Mouse (Mus musculus): Measurements from ENCODE around the gene Tnrc6b.
"Not testable (repeated sequence)": the region's sequence is repeated elsewhere in the genome, so short reads cannot be mapped to it uniquely, and the experiment has no call there.

Gene Tnrc6b

DNA sequence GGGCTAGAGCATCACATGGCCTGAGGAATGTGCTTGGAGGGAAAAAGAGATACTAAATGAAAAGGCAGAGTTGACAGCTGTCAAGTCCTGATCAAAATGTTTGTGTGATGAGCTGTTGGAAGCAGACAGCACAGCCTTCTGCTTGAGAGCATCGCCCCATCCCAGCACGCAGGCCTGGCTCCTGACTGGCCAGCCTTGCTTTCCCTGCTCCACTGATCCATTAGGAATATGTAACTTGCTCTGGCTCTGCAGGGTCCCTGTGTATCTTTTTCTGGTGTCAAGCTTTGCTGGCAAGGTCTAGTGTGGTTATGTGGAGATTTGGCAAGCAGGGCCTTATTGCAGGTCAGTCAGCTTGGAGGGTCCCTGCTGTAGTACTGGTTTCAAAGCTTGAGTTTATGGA lies 148.3 kb downstream of the Tnrc6b start:
- no peak for DNase-seq

DNA sequence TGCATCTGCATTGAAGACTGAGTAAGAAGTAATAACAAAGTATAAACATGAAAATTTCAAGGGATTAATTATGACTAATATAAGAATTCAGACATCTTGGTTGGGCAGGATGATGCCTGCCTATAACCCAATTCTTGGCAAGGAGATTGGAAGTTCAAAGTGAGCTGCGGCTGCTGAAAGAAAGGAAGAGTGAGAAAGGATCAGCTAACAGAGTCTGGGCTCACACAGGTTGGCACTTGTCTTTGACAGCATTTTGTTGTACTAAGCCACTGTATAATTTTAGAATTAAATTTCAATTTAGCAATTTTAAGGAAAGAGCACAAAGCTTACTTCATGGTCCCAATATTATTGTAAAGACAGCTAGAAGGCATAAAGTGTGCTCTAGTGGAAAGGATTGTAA lies 150.2 kb downstream of the Tnrc6b start:
- no peak for DNase-seq

DNA sequence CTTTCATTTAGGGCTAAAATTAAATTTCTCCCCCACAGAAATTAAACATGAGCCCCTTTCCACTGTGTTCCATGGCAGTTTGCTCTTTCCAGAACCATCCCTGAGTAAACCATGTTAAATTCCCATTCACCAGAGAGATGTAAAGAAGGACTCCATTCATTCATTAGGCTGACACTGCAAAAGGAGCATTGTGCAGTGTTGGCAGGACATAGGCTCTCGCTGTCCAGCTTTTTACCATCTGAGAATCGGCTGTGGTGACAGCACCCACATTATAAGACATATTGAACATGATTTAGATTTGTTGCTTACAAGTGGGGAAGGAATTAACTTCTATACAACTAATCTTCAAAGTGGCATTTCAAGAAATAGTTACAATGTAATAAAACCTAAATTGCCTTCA lies 150.9 kb downstream of the Tnrc6b start:
- DNase-seq, result no peak

DNA sequence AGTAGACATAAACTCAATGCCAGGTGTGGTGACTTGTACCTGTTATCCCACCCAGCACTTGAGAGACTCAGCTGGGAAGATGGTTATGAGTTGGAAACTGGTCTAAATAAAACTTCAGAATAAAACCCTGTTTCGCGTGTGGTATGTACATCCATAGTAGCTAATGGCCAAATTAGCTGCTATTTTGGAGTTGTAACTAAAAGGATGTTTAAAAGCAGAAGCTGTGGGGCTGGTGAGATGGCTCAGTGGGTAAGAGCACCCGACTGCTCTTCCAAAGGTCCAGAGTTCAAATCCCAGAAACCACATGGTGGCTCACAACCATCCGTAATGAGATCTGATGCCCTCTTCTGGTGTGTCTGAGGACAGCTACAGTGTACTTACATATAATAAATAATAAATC lies 157.5 kb downstream of the Tnrc6b start:
- not testable (repeated sequence) for DNase-seq

DNA sequence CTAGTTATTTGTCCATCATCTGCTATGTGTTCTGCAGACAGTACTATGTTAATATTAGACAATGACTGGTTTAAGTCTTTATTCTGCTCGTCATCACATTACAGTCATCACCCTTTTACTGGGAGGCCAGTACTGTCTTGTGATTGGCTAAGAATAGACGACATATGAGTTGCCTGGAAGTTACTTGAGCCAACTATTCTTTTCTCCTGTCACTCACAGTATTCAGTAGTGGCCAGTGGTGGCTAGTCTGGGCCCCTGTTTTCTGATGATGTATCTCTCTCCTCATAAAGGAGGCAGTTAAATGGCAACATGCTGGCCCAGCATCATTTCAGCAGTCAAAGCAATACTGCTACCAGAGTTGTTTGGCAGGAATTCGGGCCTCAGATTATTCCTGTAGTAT lies 163.6 kb downstream of the Tnrc6b start:
- DNase-seq, result no peak

DNA sequence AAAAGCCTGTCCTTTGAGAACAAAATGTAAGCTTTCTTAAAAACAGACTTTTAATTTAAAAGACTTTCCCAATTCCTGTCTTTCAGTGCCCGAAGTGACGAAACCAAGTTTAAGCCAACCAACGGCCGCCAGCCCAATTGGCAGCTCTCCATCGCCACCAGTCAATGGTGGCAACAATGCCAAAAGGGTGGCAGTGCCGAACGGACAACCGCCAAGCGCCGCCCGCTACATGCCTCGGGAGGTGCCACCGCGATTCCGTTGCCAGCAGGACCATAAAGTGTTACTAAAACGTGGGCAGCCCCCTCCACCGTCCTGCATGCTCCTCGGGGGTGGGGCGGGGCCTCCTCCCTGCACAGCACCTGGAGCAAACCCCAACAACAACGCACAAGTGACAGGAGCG lies 165.1 kb downstream of the Tnrc6b start:
- peak; percentile 67 for DNase-seq

DNA sequence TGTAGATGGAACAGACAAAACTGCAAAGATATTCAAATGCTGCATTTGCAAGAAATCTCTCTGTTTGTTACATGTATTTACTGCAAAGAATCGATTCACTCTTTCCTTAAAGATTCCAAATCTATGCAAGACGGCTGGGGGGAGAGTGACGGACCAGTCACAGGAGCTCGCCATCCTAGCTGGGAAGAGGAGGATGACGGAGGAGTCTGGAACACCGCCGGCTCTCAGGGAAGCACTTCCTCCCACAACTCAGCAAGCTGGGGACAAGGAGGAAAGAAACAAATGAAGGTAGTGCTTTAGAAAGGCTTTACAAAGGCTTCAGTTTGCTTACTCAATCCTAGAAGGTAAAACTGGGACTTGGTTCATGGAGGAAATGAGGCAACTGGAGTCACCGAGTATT lies 173.0 kb downstream of the Tnrc6b start:
- DNase-seq, result no peak

DNA sequence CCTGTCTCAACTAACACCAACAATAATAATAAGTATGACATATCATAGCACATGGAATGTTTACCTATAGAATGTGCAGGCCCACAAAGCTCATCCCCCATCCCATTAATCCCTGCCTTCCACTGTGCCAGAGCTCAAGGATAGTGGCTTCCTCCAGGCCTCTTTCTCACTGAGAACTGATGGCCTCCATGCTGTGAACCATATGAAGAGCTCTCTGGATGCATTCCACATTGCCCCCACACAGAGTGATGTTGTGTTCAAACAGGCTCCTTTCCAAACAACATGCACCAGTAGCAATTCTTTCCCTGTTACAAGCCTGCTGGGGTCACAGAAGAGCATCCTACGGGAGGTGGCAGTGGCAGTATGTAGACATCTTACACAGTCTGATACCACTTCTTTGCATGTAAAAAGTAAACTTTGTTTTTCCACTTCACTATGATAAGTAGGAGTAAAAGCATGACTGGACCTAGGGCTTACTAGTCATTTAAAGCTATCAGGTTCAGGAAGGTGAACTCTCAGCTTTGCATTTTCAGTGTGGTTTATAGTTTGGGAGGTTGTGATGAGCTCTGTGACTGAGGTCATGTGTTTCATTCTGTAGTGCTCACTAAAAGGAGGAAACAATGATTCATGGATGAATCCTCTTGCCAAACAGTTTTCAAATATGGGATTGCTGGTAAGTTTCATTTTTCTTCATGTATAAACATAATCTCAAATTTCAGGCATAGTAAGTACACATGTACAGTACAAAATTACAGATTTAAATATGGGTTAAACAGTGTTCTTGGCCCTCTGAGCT lies 175.4 kb downstream of the Tnrc6b start:
- peak; percentile 40 for DNase-seq

DNA sequence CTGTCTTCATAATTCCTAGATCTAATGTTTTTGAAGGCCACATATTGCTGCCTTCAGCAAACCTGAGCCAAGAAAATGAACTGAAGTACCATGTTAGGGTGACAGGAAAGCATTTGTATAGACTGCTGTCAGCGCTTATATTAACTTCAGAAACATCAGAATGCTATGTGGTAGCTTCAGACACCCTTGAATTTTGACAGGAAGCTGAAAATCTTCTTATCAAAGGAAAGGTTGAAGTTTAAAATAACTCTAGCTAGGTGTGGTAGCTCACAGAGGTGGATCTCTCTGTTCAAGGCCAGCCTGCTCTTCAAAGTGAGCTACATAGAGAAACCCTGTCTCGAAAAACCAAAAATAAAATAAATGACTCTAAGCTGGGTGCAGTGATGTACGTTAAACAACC lies 181.2 kb downstream of the Tnrc6b start:
- no peak for DNase-seq

DNA sequence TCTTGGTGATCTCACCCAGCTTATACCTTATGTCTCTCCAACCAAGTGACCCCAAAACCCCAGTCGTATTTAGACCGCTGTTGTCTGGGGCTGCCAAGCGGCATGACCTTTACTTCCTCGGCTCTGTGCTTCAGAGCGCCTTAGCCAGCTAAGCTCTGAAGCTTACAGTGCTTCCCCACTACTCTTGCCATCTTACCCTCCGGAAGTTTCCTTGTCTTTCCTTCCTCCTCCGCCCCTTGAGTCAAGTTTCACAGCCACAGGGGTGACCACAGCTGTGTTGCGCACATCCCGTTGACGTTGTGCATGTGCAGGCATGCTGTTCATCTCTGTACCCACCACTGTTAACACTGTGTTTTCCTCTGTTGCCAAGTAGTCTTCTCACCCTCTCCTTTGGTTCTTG lies 185.6 kb downstream of the Tnrc6b start:
- no peak for DNase-seq

DNA sequence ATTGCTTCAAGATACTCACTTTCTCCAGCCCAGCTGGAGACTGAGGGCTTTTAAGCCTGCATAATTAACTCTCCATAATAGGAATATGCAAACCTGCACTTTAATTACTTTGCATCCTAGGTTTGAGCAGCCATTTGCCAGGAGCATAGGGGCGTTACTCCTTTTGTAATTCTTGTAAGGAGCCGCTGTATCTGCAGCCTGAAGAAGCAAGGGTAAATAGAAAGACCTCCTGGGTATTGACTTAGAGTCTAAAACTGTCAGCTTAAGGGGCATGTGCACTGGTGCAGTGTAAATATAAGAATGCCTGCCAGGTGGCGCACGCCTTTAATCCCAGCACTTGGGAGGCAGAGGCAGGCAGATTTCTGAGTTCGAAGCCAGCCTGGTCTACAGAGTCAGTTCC lies 186.8 kb downstream of the Tnrc6b start:
- DNase-seq, result no peak

DNA sequence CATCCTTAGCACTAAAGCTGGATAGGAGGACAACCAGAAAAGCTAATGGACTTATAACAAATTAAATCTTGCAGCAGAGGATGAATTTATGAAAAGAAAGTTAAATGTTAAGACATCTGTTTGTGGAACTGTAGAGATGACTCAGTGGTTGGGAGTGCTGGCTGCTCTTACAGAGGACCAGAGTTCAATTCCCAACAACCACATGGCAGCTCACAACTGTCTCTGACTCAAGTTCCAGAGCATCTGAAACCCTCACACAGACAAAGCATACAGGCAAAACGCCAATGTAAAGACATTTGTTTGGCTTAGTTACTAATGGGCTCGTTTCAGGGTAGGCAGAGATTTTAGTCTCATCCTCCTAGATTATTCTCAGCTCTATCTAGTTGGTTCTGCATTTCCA lies 188.7 kb downstream of the Tnrc6b start:
- no peak for DNase-seq

DNA sequence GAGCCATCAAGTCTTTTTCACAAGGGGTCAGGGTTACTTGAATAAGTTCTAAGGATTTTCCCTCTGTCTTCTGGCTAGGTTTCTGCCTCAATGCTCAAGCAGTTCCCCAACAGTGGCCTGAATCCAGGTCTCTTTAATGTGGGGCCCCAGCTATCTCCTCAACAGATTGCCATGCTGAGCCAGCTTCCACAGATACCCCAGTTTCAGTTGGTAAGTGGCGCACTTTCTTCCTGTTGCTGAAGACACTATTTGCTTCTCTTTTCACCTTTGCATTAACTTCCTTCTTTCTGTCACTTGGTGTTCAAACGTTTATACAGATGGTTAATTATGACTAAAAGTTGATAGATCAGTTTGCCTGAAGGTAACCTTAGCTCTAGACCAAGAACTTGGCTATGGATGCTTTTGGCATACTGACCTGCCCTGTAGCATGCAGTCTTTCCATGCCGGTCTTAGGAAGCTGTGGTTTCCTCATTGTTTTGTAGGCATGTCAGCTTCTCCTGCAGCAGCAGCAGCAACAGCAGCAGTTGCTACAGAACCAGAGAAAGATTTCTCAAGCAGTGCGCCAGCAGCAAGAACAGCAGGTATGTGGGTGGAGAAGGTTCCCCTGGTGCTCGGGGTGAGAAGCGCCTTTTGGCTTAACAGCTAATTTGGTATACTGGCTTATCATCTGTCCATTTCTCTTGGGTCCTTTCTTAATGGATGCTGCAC lies 190.8 kb downstream of the Tnrc6b start:
- no peak for DNase-seq

DNA sequence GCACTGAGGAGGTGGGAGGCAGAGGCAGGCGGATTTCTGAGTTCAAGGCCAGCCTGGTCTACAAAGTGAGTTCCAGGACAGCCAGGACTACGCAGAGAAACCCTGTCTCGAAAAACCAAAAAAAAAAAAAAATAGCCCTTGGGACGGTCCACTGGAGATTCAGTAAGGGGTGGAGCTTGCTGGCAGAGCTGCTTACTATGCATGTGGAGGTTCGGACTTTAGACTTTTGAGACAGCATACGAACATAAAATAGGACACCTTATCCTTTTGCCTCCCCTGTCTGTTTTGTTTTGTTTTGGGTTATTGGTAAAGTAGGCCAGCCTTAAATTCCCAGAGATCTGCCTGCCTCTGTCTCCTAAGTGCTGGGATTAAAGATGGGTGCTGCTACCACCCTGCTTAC lies 193.7 kb downstream of the Tnrc6b start:
- not testable (repeated sequence) for DNase-seq

DNA sequence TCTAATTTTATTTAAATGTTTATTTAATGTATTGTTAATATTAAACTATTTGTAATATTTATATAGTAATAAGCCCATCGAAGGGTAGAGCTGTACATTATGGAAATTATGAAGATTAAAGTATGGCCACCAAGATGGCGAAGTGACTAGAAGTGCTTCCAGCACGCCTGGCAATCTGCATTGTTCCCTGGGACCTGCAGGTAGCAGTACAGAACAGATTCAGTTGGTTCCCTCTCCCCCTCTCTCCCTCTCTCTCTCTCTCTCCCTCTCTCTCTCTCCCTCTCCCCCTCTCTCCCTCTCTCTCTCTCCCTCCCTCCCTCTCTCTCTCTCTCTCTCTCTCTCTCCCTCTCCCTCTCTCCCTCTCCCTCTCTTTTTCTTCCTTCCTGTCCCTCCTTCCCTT lies 199.1 kb downstream of the Tnrc6b start:
- no peak for DNase-seq

DNA sequence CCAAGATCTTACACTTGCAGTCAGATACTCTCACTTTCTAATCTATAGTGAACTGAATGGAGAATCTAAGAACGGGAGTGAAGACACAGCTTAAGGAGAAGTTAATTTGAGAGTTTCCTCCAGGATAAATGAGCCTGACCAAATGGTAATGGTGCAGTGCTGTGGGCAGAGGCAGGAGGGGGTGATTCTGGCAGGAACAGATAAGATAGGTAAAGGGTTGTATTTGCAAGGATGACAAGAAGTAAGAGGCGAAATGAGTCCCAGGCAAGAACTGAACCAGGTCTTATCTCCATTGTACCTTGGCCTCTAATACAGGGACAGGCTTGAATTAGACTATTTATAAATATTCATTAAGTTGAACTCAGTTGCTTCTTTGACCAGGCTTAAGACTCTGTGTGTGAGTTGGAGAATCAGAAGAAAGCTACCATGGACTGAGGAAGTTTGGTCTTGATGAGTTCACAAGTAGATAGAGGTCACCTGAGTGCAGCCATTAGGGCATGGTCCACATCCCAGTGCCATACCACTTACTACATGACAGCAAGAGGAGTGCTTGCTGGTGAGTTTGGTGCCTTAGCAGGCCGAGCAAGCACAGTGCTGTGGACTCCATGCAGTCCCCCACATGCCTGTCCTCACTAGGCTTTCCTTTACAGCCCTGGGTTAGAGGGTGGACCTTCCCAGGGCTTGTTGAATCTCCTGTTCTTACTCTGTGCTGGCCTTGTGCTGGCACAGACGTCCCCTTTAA lies 199.8 kb downstream of the Tnrc6b start:
- no peak for DNase-seq

DNA sequence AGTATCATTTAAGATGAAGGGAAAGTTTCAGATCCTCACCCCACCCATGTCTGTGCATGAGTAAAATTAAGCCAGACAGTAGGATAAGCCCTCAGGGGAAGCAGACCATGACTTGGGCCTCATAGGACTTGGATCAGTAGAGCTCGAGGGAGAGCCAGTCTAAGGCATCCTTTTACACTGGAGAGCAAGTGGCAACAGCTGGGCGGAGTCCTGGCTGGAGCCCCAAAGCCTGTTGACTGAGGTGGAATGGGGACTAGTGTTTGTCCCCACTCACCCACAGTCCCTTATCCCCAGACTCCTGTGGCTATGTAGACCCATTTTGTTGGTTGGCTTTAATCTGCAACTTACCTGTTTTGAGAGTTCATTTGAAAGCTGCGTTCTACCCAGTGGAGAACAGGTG lies 201.1 kb downstream of the Tnrc6b start:
- no peak for DNase-seq

DNA sequence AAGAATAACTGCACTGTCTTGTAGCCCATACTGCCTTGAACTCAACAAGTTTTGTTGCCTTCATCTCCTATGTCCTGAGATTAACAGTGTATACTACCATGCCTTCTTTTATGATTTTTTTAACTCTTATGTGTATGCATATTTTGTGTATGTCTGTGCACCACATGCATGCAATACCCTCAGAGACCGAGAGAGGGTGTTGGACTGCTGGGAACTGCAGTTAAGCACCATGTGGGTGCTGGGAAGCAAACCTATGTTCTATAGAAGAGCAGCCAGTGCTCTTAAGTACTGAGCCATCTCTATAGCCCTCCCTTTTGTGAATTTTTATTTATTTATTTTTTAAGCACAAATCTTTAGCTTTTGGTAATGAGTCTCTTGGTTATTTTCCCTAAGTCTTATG lies 202.7 kb downstream of the Tnrc6b start:
- no peak for DNase-seq

DNA sequence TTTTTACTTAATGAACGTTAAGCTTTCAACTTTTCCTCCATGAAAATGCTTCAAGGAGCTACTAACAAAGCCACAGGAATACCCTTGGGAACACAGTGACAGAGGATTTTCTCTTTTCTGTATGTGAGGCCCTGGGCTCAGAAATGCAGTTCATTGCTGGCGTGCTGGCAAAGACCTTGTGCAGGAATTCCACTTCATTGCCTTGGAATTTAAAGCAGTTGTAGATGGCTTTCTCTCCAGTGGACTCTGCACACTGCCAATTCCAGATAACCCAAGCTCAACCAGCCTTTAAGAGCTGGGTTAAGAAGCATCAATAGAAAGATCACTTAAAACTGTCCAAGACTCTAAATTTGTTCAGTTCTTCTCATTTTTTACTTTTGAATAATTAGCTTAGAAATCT lies 204.7 kb downstream of the Tnrc6b start:
- DNase-seq, result no peak

DNA sequence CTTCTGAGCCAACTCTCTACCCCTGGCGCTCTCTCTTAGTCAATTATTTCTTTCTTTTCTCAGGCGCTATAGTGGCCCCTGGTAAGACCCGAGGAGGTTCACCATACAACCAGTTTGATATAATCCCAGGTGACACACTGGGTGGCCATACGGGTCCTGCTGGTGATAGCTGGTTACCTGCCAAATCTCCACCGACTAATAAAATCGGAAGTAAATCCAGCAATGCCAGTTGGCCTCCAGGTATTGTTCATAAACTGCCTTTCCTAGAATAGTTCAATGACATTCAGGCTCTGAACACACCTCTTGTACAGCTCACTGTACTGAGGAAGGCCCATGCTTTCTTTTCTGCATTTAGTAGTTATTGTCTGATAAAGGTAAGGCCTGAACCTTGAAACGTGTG lies 205.5 kb downstream of the Tnrc6b start:
- peak; percentile 25 for DNase-seq

DNA sequence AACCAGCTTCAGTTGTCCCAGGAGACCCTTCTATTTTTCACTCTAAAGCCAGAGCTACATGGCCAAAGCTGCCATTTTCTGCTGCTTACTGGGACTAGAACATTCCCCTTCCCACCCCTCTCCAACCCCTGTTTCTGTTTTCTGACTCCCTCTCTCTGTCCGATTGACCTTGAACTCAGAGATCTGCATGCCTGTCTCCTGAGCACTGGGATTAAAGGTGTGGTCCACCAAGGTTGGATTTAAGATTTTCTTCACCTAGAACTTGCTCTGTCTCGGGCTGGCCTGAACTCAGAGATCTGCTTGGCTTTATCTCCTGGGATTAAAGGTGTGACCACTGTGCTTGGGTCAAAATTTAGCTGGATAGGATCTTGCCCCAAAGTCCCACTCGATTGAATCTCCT lies 209.2 kb downstream of the Tnrc6b start:
- no peak for DNase-seq

DNA sequence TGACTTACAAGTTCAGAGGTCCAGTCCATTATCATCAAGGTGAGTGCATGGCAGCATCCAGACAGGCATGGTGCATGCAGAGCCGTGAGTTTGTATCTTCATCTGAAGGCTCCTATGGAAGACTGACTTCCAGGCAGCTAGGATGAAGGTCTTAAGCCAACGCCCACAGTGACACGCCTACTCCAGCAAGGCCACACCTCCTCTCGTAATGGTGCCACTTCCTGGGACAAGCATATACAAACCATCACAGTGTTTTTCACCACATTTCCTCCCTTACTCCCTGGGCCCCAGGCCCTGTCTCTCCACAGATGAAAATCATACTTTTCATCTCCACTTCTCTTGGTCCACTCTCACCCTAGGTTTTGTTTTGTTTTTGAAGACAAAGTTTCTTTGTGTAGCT lies 210.7 kb downstream of the Tnrc6b start:
- DNase-seq, result no peak

DNA sequence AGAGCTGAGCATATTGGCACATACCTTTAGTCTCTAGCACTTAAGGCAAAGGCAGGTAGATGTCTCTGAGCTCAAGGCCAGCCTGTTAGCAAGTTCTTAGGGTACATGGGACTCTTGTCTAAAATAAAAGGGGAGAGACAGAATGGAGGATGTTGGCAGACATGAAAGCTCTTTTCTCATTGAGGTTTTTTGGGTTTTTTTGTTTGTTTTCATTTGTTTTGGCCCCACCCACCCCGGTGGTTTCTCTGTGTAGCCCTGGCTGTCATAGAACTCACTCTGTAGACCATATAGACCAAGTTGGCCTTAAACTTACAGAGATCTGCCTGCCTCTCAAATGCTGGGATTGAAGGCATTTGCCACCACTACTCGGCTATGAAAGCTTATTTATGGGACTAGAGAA lies 213.1 kb downstream of the Tnrc6b start:
- no peak for DNase-seq

DNA sequence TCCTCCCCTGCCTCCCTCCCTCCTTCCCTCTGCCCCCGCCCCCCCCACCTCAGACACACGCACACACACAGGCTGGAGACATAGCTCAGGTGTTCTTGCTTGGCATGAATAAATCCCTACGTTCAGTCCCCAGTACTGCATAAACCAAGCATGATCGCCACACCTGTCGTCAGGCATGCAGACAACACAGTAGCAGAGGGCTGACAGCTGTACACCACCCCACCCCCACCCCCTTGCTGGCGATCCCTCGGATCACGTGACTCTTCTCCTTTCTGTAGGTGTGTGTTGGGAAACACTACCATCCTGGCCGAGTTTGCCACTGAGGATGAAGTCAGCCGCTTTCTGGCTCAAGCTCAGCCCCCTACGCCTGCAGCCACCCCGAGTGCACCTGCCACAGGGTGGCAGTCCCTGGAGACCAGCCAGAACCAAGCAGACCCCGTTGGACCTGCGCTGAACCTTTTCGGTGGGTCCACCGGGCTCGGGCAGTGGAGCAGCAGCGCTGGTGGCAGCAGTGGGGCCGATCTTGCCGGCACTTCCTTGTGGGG lies 217.8 kb downstream of the Tnrc6b start:
- DNase-seq, result no peak

All from cerebellum, adult 8-10 months (tissue).